Mouse (Mus musculus) small intestine, adult 2 months (tissue): ENCODE measurements around the gene Papss2. TPM values are rescaled to one million over a fixed set of nuclear protein-coding genes. Genes with fewer than 3 reads are reported as not detected.
"Not testable (repeated sequence)": the region's sequence is repeated elsewhere in the genome, so short reads cannot be mapped to it uniquely, and the experiment has no call there.

ENCODE experiments used
- H3K27ac ChIP-seq: fragments of 200-500 bp; 2 replicates; pipeline ENCODE4 v1.5.1; 2012; ENCODE audit warnings: low read depth, low read length, control low read depth, inconsistent platforms; ENCODE audit not compliant: insufficient read depth
- H3K27me3 ChIP-seq: fragments of 200-500 bp; 2 replicates; pipeline ENCODE4 v1.6.1; 2012; ENCODE audit warnings: mild to moderate bottlenecking, moderate library complexity, low read length, inconsistent platforms; ENCODE audit not compliant: control insufficient read depth, insufficient read depth
- H3K36me3 ChIP-seq: fragments of 200-500 bp; 2 replicates; pipeline ENCODE4 v1.6.1; 2012; ENCODE audit warnings: mild to moderate bottlenecking, low read length, control low read depth, inconsistent platforms; ENCODE audit not compliant: control insufficient read depth, insufficient read depth
- H3K4me1 ChIP-seq: fragments of 200-500 bp; 2 replicates; pipeline ENCODE4 v1.6.1; 2012; ENCODE audit warnings: low read length, inconsistent platforms, mixed read lengths; ENCODE audit not compliant: control insufficient read depth, insufficient read depth, insufficient read length
- H3K4me3 ChIP-seq: fragments of 200-500 bp; 2 replicates; pipeline ENCODE4 v1.5.1; 2012; ENCODE audit warnings: low read depth, mild to moderate bottlenecking, control low read depth, inconsistent platforms, low read length, moderate library complexity
- CTCF ChIP-seq: fragments of 200-500 bp; IDR thresholded peaks from 2 replicates; pipeline ENCODE4 v1.5.1; 2012; ENCODE audit warnings: low read depth, mild to moderate bottlenecking, control low read depth, inconsistent platforms, low read length, moderate library complexity, mixed read lengths; ENCODE audit not compliant: insufficient replicate concordance, insufficient read length; ENCODE audit errors: extremely low read depth
- POLR2A ChIP-seq: fragments of 200-500 bp; IDR thresholded peaks from 2 replicates; pipeline ENCODE4 v1.6.1; 2012; ENCODE audit warnings: low read depth, mild to moderate bottlenecking, control low read depth, inconsistent platforms, low read length, moderate library complexity
- WGBS: fragments of 180-500 bp; shearing (Covaris S2); methylation state at CpG from one replicate; pipeline ENCODE4 v1.1.7; 2018; 5-methylcytosine and 5-hydroxymethylcytosine counted together
- polyA plus RNA-seq: library from polyadenylated mRNA; depleted of rRNA; stranded (reverse); fragments of >200 nt; gene quantifications from 2 replicates; pipeline ENCODE4 v1.2.3, GENCODE M21; 2012

Gene Papss2
- polyA plus RNA-seq, 1 experiment: 24.3 TPM

- WGBS: 88% methylated on average over 3 of the region's 3 CpGs
Observed at GRCm38 (mm10) chr19:32675766-32676165, 80.2 kb downstream of the Papss2 start.

DNA sequence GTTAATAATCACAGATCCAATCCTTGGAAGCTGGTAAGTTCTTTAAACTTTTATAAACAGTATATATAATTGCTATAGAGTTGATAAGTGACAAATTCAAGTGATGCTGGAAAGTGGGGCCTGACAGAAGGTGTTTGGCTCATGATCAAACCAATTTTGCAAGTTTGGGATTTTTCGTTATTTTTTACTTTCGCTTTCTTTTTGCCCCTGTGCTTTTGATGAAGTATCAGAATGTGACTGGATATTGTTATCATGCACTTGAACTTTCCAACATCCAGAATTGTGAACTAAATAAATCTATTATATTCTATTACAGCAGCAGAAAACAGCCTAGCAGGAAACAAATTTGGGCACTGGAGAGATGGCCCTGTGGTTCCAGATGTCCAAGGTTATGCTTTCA is 85.3 kb downstream of the Papss2 start:
- H3K4me3 ChIP-seq: no peak overlapping the region
- 34% methylated on average over 2 of the region's 2 CpGs for WGBS
- TF ChIP-seq POLR2A: no peak
- no peak for TF ChIP-seq CTCF
- H3K27ac ChIP-seq: no peak overlapping the region
- H3K36me3 ChIP-seq: peaks cover 25% of the 10 kb centered on the region
- no peaks in the 10 kb centered on the region for H3K27me3 ChIP-seq
- no peaks in the 10 kb centered on the region for H3K4me1 ChIP-seq

More at GRCm38 (mm10) chr19:32675766-32676165, 80.2 kb downstream of the Papss2 start:
- no peak overlapping the region for H3K27ac ChIP-seq
- H3K4me3 ChIP-seq: no peak overlapping the region
- no peaks in the 10 kb centered on the region for H3K27me3 ChIP-seq
- no peaks in the 10 kb centered on the region for H3K4me1 ChIP-seq
- TF ChIP-seq CTCF: no peak
- TF ChIP-seq POLR2A: no peak
- H3K36me3 ChIP-seq: peaks cover 28% of the 10 kb centered on the region

DNA sequence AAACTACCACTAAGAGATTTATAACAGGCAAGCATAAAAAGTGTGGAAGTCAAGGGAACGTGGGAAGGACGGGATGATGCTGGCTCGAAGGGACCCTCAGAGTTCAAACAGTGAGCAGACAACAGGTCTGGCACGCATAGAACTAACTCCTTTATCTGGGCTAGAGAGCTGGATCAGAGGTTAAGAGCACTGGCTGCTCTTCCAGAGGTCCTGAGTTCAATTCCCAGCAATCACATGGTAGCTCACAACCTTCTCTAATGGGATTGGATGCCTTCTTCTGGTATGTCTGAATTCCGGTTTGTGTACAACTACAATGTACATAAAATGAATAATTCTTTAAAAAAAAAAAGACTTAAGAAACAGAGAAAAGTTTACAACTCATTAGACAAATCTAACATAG is 87.5 kb downstream of the Papss2 start:
- Histone ChIP-seq H3K27me3 (no peaks in the 10 kb centered on the region), H3K4me1 (no peaks in the 10 kb centered on the region), H3K27ac (no peak overlapping the region), H3K4me3 (no peak overlapping the region), H3K36me3 (peaks cover 31% of the 10 kb centered on the region)
- 94% methylated on average over 5 of the region's 5 CpGs for WGBS
- TF ChIP-seq CTCF: no peak

- Histone ChIP-seq H3K36me3 (peaks cover 31% of the 10 kb centered on the region), H3K27ac (no peak overlapping the region), H3K4me1 (no peaks in the 10 kb centered on the region), H3K4me3 (no peak overlapping the region), H3K27me3 (no peaks in the 10 kb centered on the region)
- TF ChIP-seq POLR2A (no peak), CTCF (no peak)
- 90% methylated on average over 5 of the region's 5 CpGs for WGBS
Observed at GRCm38 (mm10) chr19:32687721-32688120, 92.1 kb downstream of the Papss2 start.

DNA sequence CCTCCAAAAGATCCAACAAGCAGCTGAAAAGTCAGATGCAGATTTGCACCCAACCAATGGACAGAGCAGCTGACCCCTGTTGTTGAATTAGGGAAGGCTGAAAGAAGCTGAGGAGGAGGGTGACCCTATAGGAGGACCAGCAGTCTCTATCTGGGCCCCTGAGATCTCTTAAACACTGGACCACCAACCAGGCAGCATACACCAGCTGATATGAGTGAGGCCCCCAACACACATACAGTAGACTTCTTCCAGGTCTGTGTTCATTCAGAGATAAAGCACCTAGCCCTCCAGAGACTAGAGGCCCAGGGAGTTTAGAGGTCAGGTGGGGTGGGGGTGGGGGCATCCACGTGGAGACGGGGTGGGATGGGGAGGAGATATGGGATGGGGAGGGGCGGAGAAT is 92.6 kb downstream of the Papss2 start:
- not testable (repeated sequence) for H3K4me1 ChIP-seq, H3K27me3 ChIP-seq, H3K4me3 ChIP-seq, H3K27ac ChIP-seq
- WGBS: 79% methylated on average over 3 of the region's 3 CpGs
- peaks cover 33% of the 10 kb centered on the region for H3K36me3 ChIP-seq

DNA sequence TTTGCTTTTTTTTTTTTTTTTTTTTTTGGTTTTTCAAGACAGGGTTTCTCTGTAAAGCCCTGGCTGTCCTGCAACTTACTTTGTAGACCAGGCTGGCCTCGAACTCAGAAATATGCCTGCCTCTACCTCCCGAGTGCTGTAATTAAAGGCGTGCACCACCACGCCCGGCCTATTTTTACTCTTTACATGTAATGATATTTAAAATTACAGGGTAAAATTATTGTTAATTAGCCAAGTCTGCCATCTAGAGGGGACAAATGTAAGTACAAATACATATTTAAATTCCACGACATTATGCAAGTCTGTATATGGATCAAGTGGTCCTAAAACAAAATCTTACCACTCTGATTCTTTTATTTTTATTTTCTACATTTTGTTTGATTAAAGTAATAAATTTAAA is 94.1 kb downstream of the Papss2 start:
- Histone ChIP-seq H3K4me3 (no peak overlapping the region), H3K36me3 (peaks cover 36% of the 10 kb centered on the region), H3K27me3 (no peaks in the 10 kb centered on the region), H3K4me1 (no peaks in the 10 kb centered on the region), H3K27ac (no peak overlapping the region)
- no peak for TF ChIP-seq POLR2A
- TF ChIP-seq CTCF: peak; percentile 41; the same call in 1 of the 2 replicates
- 15% methylated on average over 6 of the region's 6 CpGs for WGBS

GRCm38 (mm10) chr19:32696674-32697073 is 101.1 kb downstream of the Papss2 start:
- Histone ChIP-seq H3K27me3 (no peaks in the 10 kb centered on the region), H3K4me3 (no peak overlapping the region), H3K4me1 (no peaks in the 10 kb centered on the region), H3K27ac (no peak overlapping the region), H3K36me3 (peaks cover 49% of the 10 kb centered on the region)
- no peak for TF ChIP-seq POLR2A
- no peak for TF ChIP-seq CTCF
- 93% methylated on average over 2 of the region's 2 CpGs for WGBS

- no peaks in the 10 kb centered on the region for H3K4me1 ChIP-seq
- 83% methylated on average over 3 of the region's 3 CpGs for WGBS
- H3K36me3 ChIP-seq: peaks cover 46% of the 10 kb centered on the region
- H3K27me3 ChIP-seq: no peaks in the 10 kb centered on the region
- no peak overlapping the region for H3K4me3 ChIP-seq
- TF ChIP-seq CTCF: no peak
- no peak for TF ChIP-seq POLR2A
- H3K27ac ChIP-seq: no peak overlapping the region
Observed at GRCm38 (mm10) chr19:32702191-32702590, 106.6 kb downstream of the Papss2 start.
